Mouse (Mus musculus): ENCODE results near the gene Ksr2. TPM values are rescaled to one million over a fixed set of nuclear protein-coding genes. Genes with fewer than 3 reads are reported as not detected.

Ksr2 gene
- polyA plus RNA-seq, 1 experiment from 2014 or later = 6.0 TPM

- no peak overlapping the region for H3K27ac ChIP-seq (ENCODE audit: low read depth, low read length)
- no peak for ATAC-seq
- no peak overlapping the region for H3K9ac ChIP-seq (ENCODE audit: low read depth, low read length)
- H3K4me3 ChIP-seq (ENCODE audit: low read length) = no peak overlapping the region
- H3K4me1 ChIP-seq (ENCODE audit: control insufficient read depth, insufficient read depth, low read depth, low read length) = no peaks in the 10 kb centered on the region
- no peaks in the 10 kb centered on the region for H3K27me3 ChIP-seq (replicated peaks; ENCODE audit: control insufficient read depth, insufficient read depth, low read length)
- no peaks in the 10 kb centered on the region for H3K36me3 ChIP-seq (ENCODE audit: control insufficient read depth, insufficient read depth, low read length)
- WGBS = 70% methylated on average over 6 of the region's 6 CpGs
- H3K4me2 ChIP-seq (ENCODE audit: low read length) = no peak overlapping the region
- H3K9me3 ChIP-seq (ENCODE audit: control insufficient read depth, low read length) = no peaks in the 10 kb centered on the region
Measured at GRCm38 (mm10) chr5:117697589-117697988, 283.8 kb downstream of the Ksr2 start.

DNA sequence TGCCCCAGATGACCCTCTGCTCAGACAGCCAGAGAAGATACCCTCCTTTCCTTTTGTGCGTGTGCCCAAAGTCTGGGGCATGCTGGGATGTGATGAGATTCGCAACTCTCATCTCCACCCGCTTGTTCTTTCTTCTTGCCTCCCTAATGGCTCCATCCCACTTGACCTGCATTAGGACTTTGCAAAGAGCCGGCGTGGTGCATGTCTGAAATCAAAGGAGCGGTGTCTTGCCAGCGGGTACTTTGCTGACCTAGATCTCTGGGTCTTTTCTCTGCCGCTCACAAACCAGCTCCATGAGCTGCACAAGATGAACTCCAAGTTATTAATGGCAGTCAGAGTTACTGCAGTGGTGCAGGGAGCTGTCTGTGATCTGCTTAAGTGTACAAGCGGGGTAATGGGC is 290.6 kb downstream of the Ksr2 start:
- Histone ChIP-seq H3K36me3 (ENCODE audit: control insufficient read depth, insufficient read depth, low read length) (peaks cover 7% of the 10 kb centered on the region), H3K27me3 (replicated peaks; ENCODE audit: control insufficient read depth, insufficient read depth, low read length) (no peaks in the 10 kb centered on the region), H3K4me2 (ENCODE audit: low read length) (no peak overlapping the region), H3K9me3 (ENCODE audit: control insufficient read depth, low read length) (no peaks in the 10 kb centered on the region; the same call in 1 of the 2 replicates), H3K4me3 (ENCODE audit: low read length) (no peak overlapping the region), H3K27ac (ENCODE audit: low read depth, low read length) (no peak overlapping the region), H3K9ac (ENCODE audit: low read depth, low read length) (no peak overlapping the region), H3K4me1 (ENCODE audit: control insufficient read depth, insufficient read depth, low read depth, low read length) (peaks cover 9% of the 10 kb centered on the region)
- 80% methylated on average over 9 of the region's 9 CpGs for WGBS
- no peak for ATAC-seq

- no peaks in the 10 kb centered on the region for H3K27me3 ChIP-seq (replicated peaks; ENCODE audit: control insufficient read depth, insufficient read depth, low read length)
- H3K4me2 ChIP-seq (ENCODE audit: low read length) = no peak overlapping the region
- H3K4me3 ChIP-seq (ENCODE audit: low read length) = no peak overlapping the region
- WGBS = 19% methylated on average over 11 of the region's 11 CpGs
- no peaks in the 10 kb centered on the region; the same call in 1 of the 2 replicates for H3K9me3 ChIP-seq (ENCODE audit: control insufficient read depth, low read length)
- no peak overlapping the region for H3K9ac ChIP-seq (ENCODE audit: low read depth, low read length)
- peaks cover 9% of the 10 kb centered on the region for H3K4me1 ChIP-seq (ENCODE audit: control insufficient read depth, insufficient read depth, low read depth, low read length)
- no peak overlapping the region for H3K27ac ChIP-seq (ENCODE audit: low read depth, low read length)
- ATAC-seq = no peak
- H3K36me3 ChIP-seq (ENCODE audit: control insufficient read depth, insufficient read depth, low read length) = peaks cover 7% of the 10 kb centered on the region
Measured at GRCm38 (mm10) chr5:117706633-117707032, 292.8 kb downstream of the Ksr2 start.

DNA sequence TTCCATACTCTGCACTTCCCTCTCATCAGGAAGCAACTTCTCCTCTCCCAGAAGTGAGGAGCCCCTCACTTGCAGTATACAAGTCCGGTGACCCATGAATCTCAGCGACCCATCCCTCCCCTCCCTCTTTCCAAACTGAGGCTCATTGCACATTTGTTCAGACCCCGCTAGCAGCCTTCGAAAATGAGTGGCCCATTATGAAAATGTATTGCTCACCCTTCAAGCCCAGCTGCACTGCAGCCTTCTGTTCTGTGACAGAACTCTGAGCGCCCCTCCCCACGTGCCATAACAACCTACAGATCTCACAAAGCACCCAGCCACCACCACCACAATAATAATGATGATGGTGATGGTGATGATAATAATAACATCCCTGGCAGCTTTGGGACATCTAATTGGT is 295.5 kb downstream of the Ksr2 start:
- H3K4me3 ChIP-seq (ENCODE audit: low read length) = no peak overlapping the region
- H3K27me3 ChIP-seq (replicated peaks; ENCODE audit: control insufficient read depth, insufficient read depth, low read length) = no peaks in the 10 kb centered on the region
- no peaks in the 10 kb centered on the region; the same call in 1 of the 2 replicates for H3K9me3 ChIP-seq (ENCODE audit: control insufficient read depth, low read length)
- no peak overlapping the region for H3K27ac ChIP-seq (ENCODE audit: low read depth, low read length)
- peaks cover 7% of the 10 kb centered on the region; the same call in 1 of the 2 replicates for H3K36me3 ChIP-seq (ENCODE audit: control insufficient read depth, insufficient read depth, low read length)
- no peak overlapping the region for H3K4me2 ChIP-seq (ENCODE audit: low read length)
- ATAC-seq = no peak
- H3K9ac ChIP-seq (ENCODE audit: low read depth, low read length) = no peak overlapping the region
- WGBS = 41% methylated on average over 6 of the region's 6 CpGs
- H3K4me1 ChIP-seq (ENCODE audit: control insufficient read depth, insufficient read depth, low read depth, low read length) = peaks cover 9% of the 10 kb centered on the region

GRCm38 (mm10) chr5:117711636-117712035 is 297.8 kb downstream of the Ksr2 start:
- Histone ChIP-seq H3K27me3 (replicated peaks; ENCODE audit: control insufficient read depth, insufficient read depth, low read length) (no peaks in the 10 kb centered on the region), H3K9me3 (ENCODE audit: control insufficient read depth, low read length) (no peaks in the 10 kb centered on the region; the same call in 1 of the 2 replicates), H3K4me2 (ENCODE audit: low read length) (no peak overlapping the region), H3K36me3 (ENCODE audit: control insufficient read depth, insufficient read depth, low read length) (peaks cover 7% of the 10 kb centered on the region; the same call in 1 of the 2 replicates), H3K4me1 (ENCODE audit: control insufficient read depth, insufficient read depth, low read depth, low read length) (peaks cover 6% of the 10 kb centered on the region), H3K9ac (ENCODE audit: low read depth, low read length) (no peak overlapping the region), H3K4me3 (ENCODE audit: low read length) (no peak overlapping the region), H3K27ac (ENCODE audit: low read depth, low read length) (no peak overlapping the region)
- 82% methylated on average over 10 of the region's 10 CpGs for WGBS
- no peak for ATAC-seq

DNA sequence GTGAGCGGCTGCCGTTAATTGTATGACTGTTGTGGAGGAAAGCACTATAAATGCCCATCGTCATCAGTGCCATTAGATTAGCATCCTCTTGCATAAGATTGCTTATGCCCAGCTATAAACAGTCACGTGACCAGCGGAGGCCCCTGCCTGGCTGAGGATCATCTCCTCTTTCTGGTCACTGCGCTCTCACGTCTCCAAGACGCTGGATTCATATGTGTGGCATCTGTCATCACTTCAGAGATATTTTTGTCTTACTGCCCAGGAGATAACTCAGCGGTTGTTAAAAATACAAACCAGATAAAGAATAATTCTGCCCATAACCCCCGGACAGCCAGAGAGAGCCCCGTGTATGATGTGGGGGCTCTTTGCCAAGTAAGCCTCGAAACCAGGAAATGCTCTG is 298.4 kb downstream of the Ksr2 start:
- 55% methylated on average over 12 of the region's 12 CpGs for WGBS

DNA sequence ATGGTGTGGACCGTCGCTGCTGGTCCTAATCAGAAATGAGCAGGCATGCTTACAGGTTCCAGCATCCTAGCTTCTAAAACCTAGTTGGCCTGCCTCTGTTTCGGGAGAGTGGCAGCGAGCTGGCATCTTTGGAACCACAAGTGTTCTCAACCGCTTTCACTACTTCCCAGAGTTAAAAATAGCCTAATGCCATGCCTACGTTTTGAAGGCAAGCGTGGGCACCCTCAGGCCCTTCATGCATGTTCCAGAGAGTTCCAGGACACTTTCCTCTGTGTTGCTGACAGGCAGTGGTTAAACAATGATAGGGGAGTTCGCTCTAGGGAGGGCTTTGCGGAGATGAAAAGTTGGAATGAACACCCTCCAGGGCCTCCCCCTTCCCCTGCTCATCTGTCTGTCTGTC is 303.3 kb downstream of the Ksr2 start:
- Histone ChIP-seq H3K27me3 (replicated peaks; ENCODE audit: control insufficient read depth, insufficient read depth, low read length) (no peaks in the 10 kb centered on the region), H3K36me3 (ENCODE audit: control insufficient read depth, insufficient read depth, low read length) (no peaks in the 10 kb centered on the region), H3K4me3 (ENCODE audit: low read length) (no peak overlapping the region), H3K27ac (ENCODE audit: low read depth, low read length) (no peak overlapping the region), H3K9ac (ENCODE audit: low read depth, low read length) (no peak overlapping the region), H3K4me1 (ENCODE audit: control insufficient read depth, insufficient read depth, low read depth, low read length) (no peaks in the 10 kb centered on the region), H3K9me3 (ENCODE audit: control insufficient read depth, low read length) (no peaks in the 10 kb centered on the region), H3K4me2 (ENCODE audit: low read length) (no peak overlapping the region)
- ATAC-seq = no peak
- WGBS = 82% methylated on average over 9 of the region's 9 CpGs

More for the DNA sequence above, 298.4 kb downstream of the Ksr2 start:
- Histone ChIP-seq H3K9me3 (ENCODE audit: control insufficient read depth, low read length) (no peaks in the 10 kb centered on the region; the same call in 1 of the 2 replicates), H3K9ac (ENCODE audit: low read depth, low read length) (no peak overlapping the region), H3K36me3 (ENCODE audit: control insufficient read depth, insufficient read depth, low read length) (peaks cover 7% of the 10 kb centered on the region; the same call in 1 of the 2 replicates), H3K4me3 (ENCODE audit: low read length) (no peak overlapping the region), H3K27me3 (replicated peaks; ENCODE audit: control insufficient read depth, insufficient read depth, low read length) (no peaks in the 10 kb centered on the region), H3K4me1 (ENCODE audit: control insufficient read depth, insufficient read depth, low read depth, low read length) (peaks cover 5% of the 10 kb centered on the region), H3K4me2 (ENCODE audit: low read length) (no peak overlapping the region), H3K27ac (ENCODE audit: low read depth, low read length) (no peak overlapping the region)
- no peak for ATAC-seq

DNA sequence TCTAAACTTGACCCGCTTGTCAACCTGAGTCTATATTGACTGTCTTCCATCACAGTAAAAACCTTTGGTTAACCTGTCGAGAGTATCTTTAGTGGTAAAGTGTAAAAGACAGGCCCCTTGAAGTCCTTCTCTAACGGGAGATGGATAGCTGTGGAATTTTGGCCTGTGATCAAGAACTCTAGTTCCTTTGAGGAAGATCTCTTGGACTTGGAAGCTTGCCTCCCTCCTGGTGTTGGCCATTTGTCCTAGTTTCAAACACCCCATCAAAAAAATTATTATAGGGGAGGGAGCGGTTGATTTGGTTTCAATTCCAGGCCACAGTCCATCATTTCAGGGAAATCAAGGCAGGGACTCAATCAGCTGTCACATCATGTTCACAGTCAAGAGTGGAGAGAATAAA is 309.5 kb downstream of the Ksr2 start:
- no peak for ATAC-seq
- WGBS = 84% methylated on average over 4 of the region's 4 CpGs

GRCm38 (mm10) chr5:117726548-117726947 is 312.7 kb downstream of the Ksr2 start:
- Histone ChIP-seq H3K4me2 (ENCODE audit: low read length) (no peak overlapping the region), H3K9me3 (ENCODE audit: control insufficient read depth, low read length) (no peaks in the 10 kb centered on the region), H3K36me3 (ENCODE audit: control insufficient read depth, insufficient read depth, low read length) (no peaks in the 10 kb centered on the region), H3K27ac (ENCODE audit: low read depth, low read length) (no peak overlapping the region), H3K27me3 (replicated peaks; ENCODE audit: control insufficient read depth, insufficient read depth, low read length) (no peaks in the 10 kb centered on the region), H3K9ac (ENCODE audit: low read depth, low read length) (no peak overlapping the region), H3K4me1 (ENCODE audit: control insufficient read depth, insufficient read depth, low read depth, low read length) (no peaks in the 10 kb centered on the region), H3K4me3 (ENCODE audit: low read length) (no peak overlapping the region)
- WGBS = 84% methylated on average over 6 of the region's 6 CpGs
- ATAC-seq = no peak

More for the DNA sequence above, 309.5 kb downstream of the Ksr2 start:
- H3K4me2 ChIP-seq (ENCODE audit: low read length) = no peak overlapping the region
- H3K27me3 ChIP-seq (replicated peaks; ENCODE audit: control insufficient read depth, insufficient read depth, low read length) = no peaks in the 10 kb centered on the region
- H3K36me3 ChIP-seq (ENCODE audit: control insufficient read depth, insufficient read depth, low read length) = no peaks in the 10 kb centered on the region
- H3K27ac ChIP-seq (ENCODE audit: low read depth, low read length) = no peak overlapping the region
- H3K9ac ChIP-seq (ENCODE audit: low read depth, low read length) = no peak overlapping the region
- no peak overlapping the region for H3K4me3 ChIP-seq (ENCODE audit: low read length)
- no peaks in the 10 kb centered on the region for H3K9me3 ChIP-seq (ENCODE audit: control insufficient read depth, low read length)
- H3K4me1 ChIP-seq (ENCODE audit: control insufficient read depth, insufficient read depth, low read depth, low read length) = no peaks in the 10 kb centered on the region

GRCm38 (mm10) chr5:117727138-117727537 is 313.3 kb downstream of the Ksr2 start:
- Histone ChIP-seq H3K4me2 (ENCODE audit: low read length) (no peak overlapping the region), H3K9ac (ENCODE audit: low read depth, low read length) (no peak overlapping the region), H3K4me1 (ENCODE audit: control insufficient read depth, insufficient read depth, low read depth, low read length) (no peaks in the 10 kb centered on the region), H3K4me3 (ENCODE audit: low read length) (no peak overlapping the region), H3K27me3 (replicated peaks; ENCODE audit: control insufficient read depth, insufficient read depth, low read length) (no peaks in the 10 kb centered on the region), H3K36me3 (ENCODE audit: control insufficient read depth, insufficient read depth, low read length) (no peaks in the 10 kb centered on the region), H3K9me3 (ENCODE audit: control insufficient read depth, low read length) (no peaks in the 10 kb centered on the region), H3K27ac (ENCODE audit: low read depth, low read length) (no peak overlapping the region)
- WGBS = 72% methylated on average over 7 of the region's 7 CpGs
- ATAC-seq = no peak
